Mouse (Mus musculus) urinary bladder, adult 2 months (tissue): ENCODE results near the gene Uggt1. TPM values are rescaled to one million over a fixed set of nuclear protein-coding genes. Genes with fewer than 3 reads are reported as not detected.

Source experiments
- DNase-seq: peaks from one replicate; pipeline ENCODE4 v3.0.0; 2022; ENCODE audit warnings: low spot score
- polyA plus RNA-seq: library from polyadenylated mRNA; depleted of rRNA; stranded (reverse); fragments of >200 nt; gene quantifications from 2 replicates; pipeline ENCODE4 v1.2.3, GENCODE M21; 2012

Uggt1 gene
- polyA plus RNA-seq, 1 experiment = 20.6 TPM

GRCm38 (mm10) chr1:36173461-36173860 lies 71.1 kb downstream of the Uggt1 start:
- DNase-seq = no peak

GRCm38 (mm10) chr1:36172941-36173340 lies 71.6 kb downstream of the Uggt1 start:
- DNase-seq = no peak

DNA sequence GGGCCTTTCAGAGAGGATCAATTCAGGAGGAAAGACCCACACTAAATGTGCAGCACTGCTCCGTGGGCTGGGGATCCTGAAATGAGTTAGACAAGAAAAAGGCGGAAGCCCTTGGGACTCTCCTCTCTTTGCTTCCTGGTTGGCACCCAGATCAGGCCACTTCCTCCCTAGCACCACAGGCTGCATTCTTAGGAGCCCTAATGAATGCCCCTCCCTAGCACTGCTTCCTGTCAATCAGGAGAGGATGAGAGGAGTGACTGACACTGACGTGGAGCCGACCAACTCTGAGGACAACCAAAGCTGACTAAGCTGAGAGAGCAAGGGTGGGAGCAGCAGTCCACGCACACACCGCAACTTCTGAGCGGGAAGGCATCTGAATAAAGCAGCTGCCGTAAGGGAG lies 81.8 kb downstream of the Uggt1 start:
- DNase-seq = no peak

GRCm38 (mm10) chr1:36161208-36161607 lies 83.3 kb downstream of the Uggt1 start:
- DNase-seq = no peak

DNA sequence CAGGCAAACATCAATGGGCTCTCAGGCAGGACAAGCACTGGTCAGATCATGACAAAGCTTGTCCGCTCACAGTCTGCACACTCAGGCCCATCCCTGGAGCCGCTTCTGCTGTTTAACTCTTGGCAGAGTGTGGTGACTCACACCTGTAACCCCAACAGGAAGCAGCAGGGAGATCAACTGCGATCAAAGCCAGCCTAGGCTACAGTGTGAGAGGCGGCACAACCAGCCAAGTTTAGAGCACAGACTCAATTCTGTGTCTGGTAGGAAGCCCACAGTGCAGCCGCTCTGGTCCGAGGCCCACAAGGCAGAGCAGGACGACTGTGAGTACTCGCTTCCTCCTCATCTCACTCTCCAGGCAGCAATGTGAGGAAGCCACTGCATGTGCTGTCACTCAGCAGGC lies 84.3 kb downstream of the Uggt1 start:
- no peak for DNase-seq

GRCm38 (mm10) chr1:36149411-36149810 lies 95.1 kb downstream of the Uggt1 start:
- DNase-seq = no peak

- DNase-seq = no peak
These were observed 95.7 kb downstream of the Uggt1 start for GRCm38 (mm10) chr1:36148809-36149208.

DNA sequence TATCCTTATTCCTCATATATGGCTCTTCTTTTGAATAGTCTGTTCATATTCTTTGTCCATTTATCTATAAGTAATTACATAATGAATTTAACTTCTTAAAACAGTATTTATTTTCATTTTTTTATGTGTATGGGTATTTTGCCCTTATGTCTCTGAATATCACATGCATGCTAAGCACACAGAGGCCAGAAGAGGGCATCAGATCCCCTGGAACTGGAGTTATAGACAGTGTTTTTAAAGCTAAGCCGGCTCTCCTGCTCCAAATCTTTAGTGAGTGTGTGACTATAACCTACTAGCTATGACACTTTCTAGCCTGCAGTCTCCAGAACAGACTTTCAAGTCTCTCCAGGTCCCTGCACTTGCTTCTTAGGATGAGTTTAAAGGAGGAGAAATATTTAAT lies 99.5 kb downstream of the Uggt1 start:
- DNase-seq = no peak

DNA sequence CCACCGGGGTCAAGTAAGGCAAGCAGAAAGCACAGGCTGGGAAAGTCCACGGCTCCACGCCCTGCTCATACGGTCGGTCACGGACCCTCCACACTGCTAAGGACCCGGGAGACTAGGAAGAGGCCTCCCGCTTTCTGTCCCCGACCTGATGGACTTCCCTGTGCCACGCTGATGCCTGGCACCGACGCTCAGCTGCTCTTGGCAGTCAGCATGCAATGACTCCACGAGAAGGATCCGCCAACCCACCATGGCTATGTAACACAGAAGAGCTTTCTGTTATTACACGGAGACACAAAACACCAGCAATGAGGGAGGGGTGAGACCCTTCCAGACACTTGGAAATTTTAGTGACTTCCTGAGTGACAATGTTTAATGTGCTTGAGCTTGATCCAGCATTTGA lies 104.2 kb downstream of the Uggt1 start:
- no peak for DNase-seq

- peak; percentile 58 for DNase-seq
These were observed 109.9 kb downstream of the Uggt1 start for GRCm38 (mm10) chr1:36134584-36134983.

GRCm38 (mm10) chr1:36133647-36134046 lies 110.9 kb downstream of the Uggt1 start:
- DNase-seq = no peak

DNA sequence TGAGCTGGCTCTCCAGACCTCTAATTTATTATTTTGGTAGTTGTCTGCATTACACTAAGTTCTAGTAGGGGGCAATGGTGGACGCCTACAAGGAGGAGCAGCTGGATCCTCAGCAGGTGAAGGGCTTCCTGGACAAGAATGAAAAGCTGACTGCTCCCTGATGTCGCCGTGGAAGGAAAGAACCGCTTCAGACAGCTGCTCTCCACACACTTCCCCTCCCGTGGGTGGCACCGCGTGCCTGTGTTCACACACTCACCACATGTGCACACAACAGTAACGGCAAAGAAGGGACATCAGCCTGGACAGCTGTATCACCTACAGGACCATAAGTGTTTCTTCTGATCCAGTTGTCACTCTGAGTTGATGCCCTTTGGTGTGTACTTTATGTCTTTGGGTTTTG lies 111.5 kb downstream of the Uggt1 start:
- no peak for DNase-seq

GRCm38 (mm10) chr1:36132211-36132610 lies 112.3 kb downstream of the Uggt1 start:
- DNase-seq = no peak

- no peak for DNase-seq
These were observed 112.8 kb downstream of the Uggt1 start for GRCm38 (mm10) chr1:36131766-36132165.

DNA sequence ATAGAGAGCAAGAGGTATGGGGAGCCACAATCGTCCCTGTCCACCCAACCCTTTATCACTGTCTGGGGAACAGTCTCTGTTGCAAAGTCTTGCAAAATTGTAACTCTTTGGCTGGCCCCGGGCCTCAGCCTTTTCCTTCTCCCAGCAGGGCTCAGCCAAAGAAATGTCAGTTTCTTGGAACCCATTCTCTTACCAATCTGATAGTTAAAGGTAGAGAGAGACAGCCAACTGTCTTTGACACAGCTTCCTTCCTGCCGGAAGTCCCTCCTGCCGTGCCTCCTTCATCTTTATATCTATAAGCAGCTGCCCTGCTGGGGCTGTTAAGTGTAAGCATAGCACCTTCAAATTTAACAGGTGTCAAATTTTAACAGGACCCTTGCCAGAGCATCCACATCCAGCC lies 113.4 kb downstream of the Uggt1 start:
- DNase-seq = no peak

- no peak for DNase-seq
These were observed 114.0 kb downstream of the Uggt1 start for GRCm38 (mm10) chr1:36130307-36131035.

GRCm38 (mm10) chr1:36129881-36130280 lies 114.6 kb downstream of the Uggt1 start:
- DNase-seq = no peak

DNA sequence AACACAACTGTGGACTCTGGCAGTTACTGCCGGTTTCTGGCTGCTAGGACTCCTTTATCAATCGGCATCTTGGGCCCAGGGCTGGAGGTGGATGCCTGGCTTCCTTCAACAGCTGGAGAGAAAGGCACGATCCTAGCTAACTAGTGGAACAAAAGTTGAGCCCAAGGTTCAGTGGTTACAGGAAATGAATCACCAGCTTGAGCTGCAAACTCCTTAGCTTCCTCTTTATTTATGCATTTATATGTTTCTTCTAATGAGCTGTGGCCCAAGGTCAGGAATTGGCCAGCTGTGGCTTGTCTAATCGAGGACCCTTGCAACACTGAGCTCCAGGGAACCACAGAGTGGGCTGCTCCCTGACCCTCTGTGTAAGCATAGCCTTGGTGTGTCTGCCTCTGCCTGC lies 115.4 kb downstream of the Uggt1 start:
- no peak for DNase-seq

GRCm38 (mm10) chr1:36125076-36125475 lies 119.4 kb downstream of the Uggt1 start:
- DNase-seq = no peak

DNA sequence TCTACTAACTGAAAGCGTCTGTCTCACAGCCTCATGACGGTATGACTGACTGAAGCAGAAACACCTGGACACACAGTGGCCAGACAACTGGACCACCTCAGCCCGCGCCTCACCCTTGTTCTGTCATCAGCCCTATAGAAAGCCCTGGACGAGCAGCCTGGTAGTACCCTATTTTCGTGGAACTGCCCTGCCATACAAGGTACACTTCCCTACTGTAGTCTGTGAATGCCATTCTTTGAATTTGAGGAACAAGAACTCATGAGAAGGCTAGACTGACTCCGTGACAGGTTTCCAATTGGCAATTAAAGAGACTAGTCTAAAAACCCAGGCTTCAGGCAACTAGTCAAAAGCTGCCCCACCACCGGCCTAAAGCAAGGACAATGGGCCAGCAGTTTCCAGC lies 123.3 kb downstream of the Uggt1 start:
- no peak for DNase-seq

DNA sequence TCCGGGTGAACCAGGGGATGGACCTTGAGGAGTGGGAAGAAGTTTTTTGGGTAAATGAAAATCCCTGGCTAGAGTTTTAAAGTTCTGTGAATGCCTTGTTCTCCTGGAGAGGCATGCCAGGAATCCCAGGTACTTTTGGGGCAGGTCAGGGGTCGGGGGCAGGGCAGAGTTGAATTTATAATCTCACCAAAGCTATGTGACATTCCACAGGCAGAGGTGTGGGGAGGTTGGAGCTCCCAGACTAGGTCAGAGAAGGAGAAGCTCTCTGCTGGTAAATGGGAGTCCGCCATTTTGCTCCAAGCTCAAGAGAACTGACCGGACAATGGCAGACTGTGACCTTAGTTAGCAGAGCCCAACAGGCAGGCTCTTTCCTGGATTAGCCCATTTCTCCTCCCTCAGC lies 125.1 kb downstream of the Uggt1 start:
- no peak for DNase-seq

GRCm38 (mm10) chr1:36118958-36119357 lies 125.6 kb downstream of the Uggt1 start:
- DNase-seq = no peak

DNA sequence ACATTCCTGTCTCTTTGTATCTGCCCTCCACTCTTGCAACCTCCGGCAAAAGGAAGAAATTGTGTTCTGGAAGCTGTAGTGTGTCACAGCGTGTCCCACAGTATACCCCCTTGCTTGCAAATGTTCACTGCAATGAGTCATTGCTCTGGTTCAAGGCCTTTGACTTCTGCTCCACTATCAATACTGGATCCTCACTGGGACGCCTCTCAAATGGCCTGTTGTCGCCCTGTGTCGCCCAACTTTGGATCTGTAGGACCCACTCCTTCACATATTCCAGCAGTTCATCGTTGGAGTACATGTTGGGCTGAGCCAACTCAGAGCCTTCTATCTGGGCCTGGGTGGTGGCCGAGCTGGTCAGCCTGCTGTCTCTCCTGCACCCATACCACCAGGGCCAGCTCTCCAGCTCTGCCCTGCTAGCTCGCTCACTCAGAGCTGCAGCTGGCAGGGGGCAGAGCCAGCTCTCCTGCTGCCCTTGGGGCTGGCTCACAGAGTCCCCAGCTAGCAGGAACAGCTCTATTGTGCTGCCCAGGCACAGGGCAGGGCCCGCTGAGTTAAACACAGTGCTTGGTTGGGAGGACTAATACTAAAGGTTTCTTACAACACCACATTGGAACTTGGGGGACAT lies 126.3 kb downstream of the Uggt1 start:
- DNase-seq = no peak

GRCm38 (mm10) chr1:36116488-36116887 lies 128.0 kb downstream of the Uggt1 start:
- DNase-seq = no peak
